ENCODE assay signal across 9 mouse cellular contexts in the genomic region with DNA sequence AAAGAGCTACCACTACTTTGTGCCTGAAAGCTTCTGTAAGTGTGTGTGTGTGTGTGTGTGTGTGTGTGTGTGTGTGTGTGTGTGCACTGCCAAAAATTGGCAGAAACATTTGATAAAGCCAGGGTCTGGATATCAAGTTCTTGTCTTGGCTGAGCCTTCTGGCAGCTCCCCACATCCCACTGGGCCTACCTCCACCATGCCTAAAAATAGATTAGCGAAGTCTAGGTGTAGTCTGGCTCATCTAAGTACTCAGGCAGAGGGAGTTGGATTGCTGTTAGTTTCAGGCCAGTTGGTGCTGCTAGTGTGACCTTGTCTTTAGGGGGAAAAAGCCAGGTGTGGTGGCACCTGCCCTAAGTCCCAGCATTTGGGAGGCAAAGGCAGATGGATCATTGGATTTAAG. TPM values are rescaled to one million over a fixed set of nuclear protein-coding genes. Genes with fewer than 3 reads are reported as not detected.
DNase-seq lines count a peak whose midpoint lies in the region; ATAC-seq lines count a peak whose summit lies in the region.
"Had no signal": no experiment of that assay in that cellular context is flagged by ENCODE, and none has a peak within 500 bp of the region (broad histone marks: within the 10 kb centered on the region; RNA-seq: fewer than 3 reads in every experiment).

No protein-coding gene starts in this region.

- H3K4me2 ChIP-seq in neural tube, embryonic 15.5 days: no peak overlapping the region

- intact Hi-C loops in gastrocnemius, postnatal 36 days (cut with DNase I): no loop called here
- intact Hi-C loops in heart, postnatal 36 days (cut with DNase I): loop anchor here (1.0 to 5.0 kb wide), 2 partner anchors 23 to 50 kb away; no protein-coding TSS in a partner anchor

- H3K36me3 ChIP-seq in neural tube, embryonic 15.5 days: peaks cover 67% of the 10 kb centered on the region

- 88% methylated on average over 1 of the region's 1 CpGs for WGBS in neural tube, embryonic 15.5 days

- no peak for ATAC-seq in neural tube, embryonic 15.5 days (ENCODE audit: low FRiP score)

- H3K27ac ChIP-seq in neural tube, embryonic 15.5 days (replicated peaks): 0 out of 2 replicates have a peak overlapping the region, but pooled peaks have one; percentile 85

- H3K4me3 ChIP-seq in neural tube, embryonic 15.5 days (replicated peaks): no peak overlapping the region

- DNase-seq in neural tube, embryonic 10.5 days (ENCODE audit: extremely low spot score, low spot score): no peak
- DNase-seq in gastrocnemius, postnatal 36 days: peak; percentile 32 to 35
- peak; percentile 31 to 44 for DNase-seq in heart, postnatal 36 days
- no peak for DNase-seq in adrenal gland, adult 18-20 months (ENCODE audit: low spot score in 2 of 2)
- no peak for DNase-seq in adrenal gland, adult 2 months
- DNase-seq in lung, postnatal 14 days: no peak
- DNase-seq: adrenal gland, adult 8-10 months; kidney, adult 9 months had no signal

- no peaks in the 10 kb centered on the region for H3K9me3 ChIP-seq in neural tube, embryonic 15.5 days (replicated peaks)

- H3K27me3 ChIP-seq in neural tube, embryonic 15.5 days (replicated peaks): no peaks in the 10 kb centered on the region

- no peak overlapping the region for H3K9ac ChIP-seq in neural tube, embryonic 15.5 days (replicated peaks)

- H3K4me1 ChIP-seq in neural tube, embryonic 15.5 days: peaks cover 27% of the 10 kb centered on the region

RNA-seq across cellular contexts. Expression of gene Nckipsd, which starts 1.3 kb away (rescaled TPM):
- 33.3 and 40.0 TPM in 2 replicates for polyA plus RNA-seq in neural tube, embryonic 15.5 days (2015; fragmentation: Nextera tagmentation; extraction: Ambion mirVana)
- total RNA-seq in gastrocnemius, postnatal 36 days (2021): 1 to 10 TPM; 2.8 to 3.2 TPM
- 1 to 10 TPM; 7.2 to 9.4 TPM for total RNA-seq in heart, postnatal 36 days (2021)
- total RNA-seq in adrenal gland, adult 18-20 months (2021): 10 to 100 TPM; 10.8 to 11.3 TPM
- 10 to 100 TPM; 11.1 to 12.0 TPM for total RNA-seq in adrenal gland, adult 2 months (2021)
- 43.1 and 54.5 TPM in 2 replicates for polyA plus RNA-seq in adrenal gland, adult 2 months (2012; rRNA removed)

RNA-seq across cellular contexts. Expression of gene Celsr3, which starts 19.3 kb away (rescaled TPM):
- polyA plus RNA-seq in neural tube, embryonic 15.5 days (2015; fragmentation: Nextera tagmentation; extraction: Ambion mirVana): 8.2 and 10.8 TPM in 2 replicates
- not detected for total RNA-seq in gastrocnemius, postnatal 36 days (2021)
- total RNA-seq in heart, postnatal 36 days (2021): under 1 TPM in 1 of 2 experiments, not detected in 1; 0.14 TPM
- total RNA-seq in adrenal gland, adult 18-20 months (2021): 1 to 10 TPM; 3.6 to 4.1 TPM
- 1 to 10 TPM; 2.2 to 2.3 TPM for total RNA-seq in adrenal gland, adult 2 months (2021)
- polyA plus RNA-seq in adrenal gland, adult 2 months (2012; rRNA removed): 4.9 and 7.2 TPM in 2 replicates

RNA-seq across cellular contexts. Expression of gene Ip6k2, which starts 23.2 kb away (rescaled TPM):
- 187 and 210 TPM in 2 replicates for polyA plus RNA-seq in neural tube, embryonic 15.5 days (2015; fragmentation: Nextera tagmentation; extraction: Ambion mirVana)
- total RNA-seq in gastrocnemius, postnatal 36 days (2021): 10 to 100 TPM in 1 of 2 experiments, 1 to 10 TPM in 1; 9.9 to 14.5 TPM
- 10 to 100 TPM; 21.3 to 23.6 TPM for total RNA-seq in heart, postnatal 36 days (2021)
- 100 to 1,000 TPM in 1 of 2 experiments, 10 to 100 TPM in 1; 76.8 to 101 TPM for total RNA-seq in adrenal gland, adult 18-20 months (2021)
- total RNA-seq in adrenal gland, adult 2 months (2021): 10 to 100 TPM; 82.9 to 85.9 TPM
- polyA plus RNA-seq in adrenal gland, adult 2 months (2012; rRNA removed): 73.4 and 92.1 TPM in 2 replicates

RNA-seq across cellular contexts. Expression of gene Slc26a6, which starts 46.3 kb away (rescaled TPM):
- 16.8 and 18.6 TPM in 2 replicates for polyA plus RNA-seq in neural tube, embryonic 15.5 days (2015; fragmentation: Nextera tagmentation; extraction: Ambion mirVana)
- total RNA-seq in gastrocnemius, postnatal 36 days (2021): 10 to 100 TPM; 16.5 to 19.3 TPM
- 10 to 100 TPM; 26.8 to 29.2 TPM for total RNA-seq in heart, postnatal 36 days (2021)
- total RNA-seq in adrenal gland, adult 18-20 months (2021): 10 to 100 TPM in 1 of 2 experiments, 1 to 10 TPM in 1; 9.6 to 13.8 TPM
- 10 to 100 TPM; 10.1 to 11.7 TPM for total RNA-seq in adrenal gland, adult 2 months (2021)
- polyA plus RNA-seq in adrenal gland, adult 2 months (2012; rRNA removed): 10.1 and 11.2 TPM in 2 replicates

Comparison
In these comparisons a context has a peak if more than half of its experiments do, and no peak if none do; other contexts are left out.
1. DNase-seq: peak in gastrocnemius, postnatal 36 days (2 of 2) and heart, postnatal 36 days (2 of 2); none in neural tube, embryonic 10.5 days (single experiment), adrenal gland, adult 18-20 months (0 of 2), adrenal gland, adult 2 months (single experiment) and lung, postnatal 14 days (single experiment).